ENCODE assay signal across 20 mouse cellular contexts in the genomic region with DNA sequence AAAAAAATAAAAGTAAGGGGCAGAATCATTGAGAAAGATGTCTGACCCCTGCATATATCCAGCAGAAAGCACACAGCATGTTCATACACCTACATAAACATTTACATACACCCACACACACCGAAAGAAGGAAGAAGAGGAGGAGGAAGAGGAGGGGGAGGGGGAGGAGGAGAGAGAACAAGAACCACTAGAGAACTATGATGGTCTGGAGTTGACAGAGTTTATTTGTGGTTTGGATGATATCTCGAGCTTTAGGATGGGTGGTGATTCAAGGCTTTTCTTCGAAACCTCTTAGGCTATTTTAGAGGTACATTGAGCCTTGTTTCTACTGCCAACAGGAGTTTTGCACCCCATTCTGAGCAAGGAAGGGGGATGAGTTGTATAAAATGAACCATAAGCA. TPM values are rescaled to one million over a fixed set of nuclear protein-coding genes. Genes with fewer than 3 reads are reported as not detected.
DNase-seq lines count a peak whose midpoint lies in the region; ATAC-seq and TF ChIP-seq lines count a peak whose summit lies in the region.
"Had no signal": no experiment of that assay in that cellular context is flagged by ENCODE, and none has a peak within 500 bp of the region (broad histone marks: within the 10 kb centered on the region; RNA-seq: fewer than 3 reads in every experiment).

No protein-coding gene starts in this region.

- H3K4me1 ChIP-seq in thymus, adult 2 months (replicated peaks; ENCODE audit: control insufficient read depth, insufficient read depth, low read length) = peaks cover 12% of the 10 kb centered on the region
- H3K4me1 ChIP-seq in CH12.LX (ENCODE audit: control insufficient read depth in 1 of 2, insufficient read depth in 2 of 2) = peaks cover 11 to 51% of the 10 kb centered on the region in 2 experiments
- H3K4me1 ChIP-seq: embryonic facial prominence, embryonic 12.5 days; heart, embryonic 15.5 days had no signal

- H3K27ac ChIP-seq in thymus, adult 2 months (ENCODE audit: control insufficient read depth, insufficient read depth, low read length) = peak overlapping the region; percentile 74
- no peak overlapping the region for H3K27ac ChIP-seq in CH12.LX (ENCODE audit: insufficient read depth, low read depth)
- H3K27ac ChIP-seq: embryonic facial prominence, embryonic 12.5 days; heart, embryonic 15.5 days; hindbrain, embryonic 10.5 days; hindbrain, embryonic 14.5 days had no signal

- TF ChIP-seq RAD21 in CH12.LX (IDR thresholded peaks at IDR 0.05; ENCODE audit: low read depth, low read length) = no peak

- TF ChIP-seq EP300 in CH12.LX (IDR thresholded peaks at IDR 0.05; ENCODE audit: low read length) = no peak

- no peak for TF ChIP-seq CTCF in thymus, adult 2 months (IDR thresholded peaks at IDR 0.05; ENCODE audit: borderline replicate concordance, control insufficient read depth, extremely low read depth, insufficient read depth, low read length, poor library complexity)
- TF ChIP-seq CTCF in CH12.LX (conservative IDR thresholded peaks at IDR 0.05 in 1 of 2, IDR thresholded peaks at IDR 0.05 in 1 of 2; ENCODE audit: low read depth in 2 of 2, low read length in 2 of 2) = no peak

- no peak overlapping the region for H3K4me3 ChIP-seq in thymus, adult 2 months (ENCODE audit: control insufficient read depth, insufficient read depth, low read length)
- H3K4me3 ChIP-seq in CH12.LX (replicated peaks in 1 of 3; ENCODE audit: low read depth in 2 of 3, low read length in 2 of 3, poor library complexity in 1 of 3) = no peak overlapping the region
- H3K4me3 ChIP-seq: embryonic facial prominence, embryonic 12.5 days; heart, embryonic 15.5 days; hindbrain, embryonic 10.5 days had no signal

- intact Hi-C loops in heart, postnatal 14 days (cut with DNase I) = no loop called here

- DNase-seq in thymus, adult 2 months = peak; percentile 11
- DNase-seq in thymus, postnatal 4 days = no peak
- DNase-seq in A20 (ENCODE audit: low read depth, low spot score) = peak; percentile 53
- DNase-seq in CH12.LX (ENCODE audit: extremely low read depth) = no peak
- no peak for DNase-seq in heart, postnatal 14 days
- no peak for DNase-seq in kidney, postnatal 36 days
- DNase-seq: adrenal gland, postnatal 10 days; cerebellum, adult 11 months; cerebellum, adult 8-10 months; cerebellum, postnatal 14 days; gastrocnemius, postnatal 10 days; heart, adult 18-20 months had no signal

- no peaks in the 10 kb centered on the region for H3K36me3 ChIP-seq in thymus, adult 2 months (ENCODE audit: control insufficient read depth, insufficient read depth, low read length)
- H3K36me3 ChIP-seq in CH12.LX (replicated peaks in 1 of 2; ENCODE audit: control insufficient read depth in 1 of 2, insufficient read depth in 1 of 2, low read length in 1 of 2) = no peaks in the 10 kb centered on the region
- H3K36me3 ChIP-seq: embryonic facial prominence, embryonic 12.5 days; heart, embryonic 15.5 days; hindbrain, embryonic 10.5 days had no signal

- 8% methylated on average over 3 of the region's 3 CpGs for WGBS in thymus, adult 2 months

- no peak for TF ChIP-seq POLR2A in thymus, adult 2 months (IDR thresholded peaks at IDR 0.05; ENCODE audit: control insufficient read depth, extremely low read depth, insufficient read depth, low read length, poor library complexity)
- no peak for TF ChIP-seq POLR2A in CH12.LX (IDR thresholded peaks at IDR 0.05; ENCODE audit: low read depth, low read length)

- H3K27me3 ChIP-seq in thymus, adult 2 months (ENCODE audit: control insufficient read depth, insufficient read depth, low read length) = no peaks in the 10 kb centered on the region
- no peaks in the 10 kb centered on the region for H3K27me3 ChIP-seq in CH12.LX (replicated peaks)
- H3K27me3 ChIP-seq: embryonic facial prominence, embryonic 12.5 days; heart, embryonic 15.5 days had no signal

- H3K79me2 ChIP-seq in CH12.LX (replicated peaks; ENCODE audit: control insufficient read depth, extremely low read depth, insufficient read depth, poor library complexity, severe bottlenecking) = no peaks in the 10 kb centered on the region; the same call in 1 of the 2 replicates

- dilution Hi-C loops in CH12.LX (cut with MboI; ENCODE audit: extremely low pct_ligation_motif_present, extremely low pct_unique_long_range_greater_than_20kb, low sequenced_read_pairs) = no loop called here

- H3K9me3 ChIP-seq in CH12.LX (replicated peaks; ENCODE audit: low read length) = no peaks in the 10 kb centered on the region
- H3K9me3 ChIP-seq: embryonic facial prominence, embryonic 12.5 days; heart, embryonic 15.5 days; hindbrain, embryonic 10.5 days had no signal

- no peak overlapping the region for H3K4me2 ChIP-seq in CH12.LX (ENCODE audit: insufficient read depth, low read depth, poor library complexity, severe bottlenecking)
- H3K4me2 ChIP-seq: embryonic facial prominence, embryonic 12.5 days; heart, embryonic 11.5 days; heart, embryonic 15.5 days; hindbrain, embryonic 14.5 days had no signal

- in situ Hi-C loops in CH12.LX (cut with MboI; ENCODE audit: low pct_ligation_motif_present, low pct_unique_long_range_greater_than_20kb, low sequenced_read_pairs) = no loop called here

- ATAC-seq in neutrophil, adult 5-6 weeks (ENCODE audit: extremely low read depth, insufficient number of reproducible peaks, low FRiP score, poor library complexity, severe bottlenecking) = peak; percentile 33; the same call in 1 of the 2 replicates
- ATAC-seq: forebrain, embryonic 16.5 days had no signal

- H3K9ac ChIP-seq in CH12.LX (ENCODE audit: insufficient read depth, low read depth) = no peak overlapping the region
- H3K9ac ChIP-seq: embryonic facial prominence, embryonic 12.5 days; heart, embryonic 15.5 days; hindbrain, embryonic 14.5 days had no signal

TF ChIP-seq in CH12.LX, 34 proteins besides CTCF, POLR2A, EP300 and RAD21:
- TF ChIP-seq TCF12 (IDR thresholded peaks at IDR 0.05; ENCODE audit: low read depth, low read length) (no peak), ZNF384 (IDR thresholded peaks at IDR 0.05; ENCODE audit: low read depth, low read length) (peak; percentile 46; the same call in 1 of the 2 replicates)

RNA-seq across cellular contexts. Expression of a gene that starts 1.3 kb away (rescaled TPM):
- 4.2 and 5.0 TPM in 2 replicates for polyA plus RNA-seq in thymus, adult 2 months (2012; rRNA removed)
- total RNA-seq in CH12.LX (2012; rRNA removed) = 4.9 and 5.9 TPM in 2 replicates
- total RNA-seq in CH12.LX (2014; rRNA removed) = 37.7 and 40.3 TPM in 2 replicates
- 25.5 and 25.8 TPM in 2 replicates for polyA plus RNA-seq in CH12.LX (2012; ENCODE audit: insufficient read length, low read depth)
- total RNA-seq in neutrophil, adult 5-6 weeks (2017) = 382 and 406 TPM in 2 replicates
- total RNA-seq in heart, postnatal 14 days (2021) = under 1 TPM; 0.12 to 0.51 TPM
- total RNA-seq: MEL had no signal
- polyA plus RNA-seq: heart, embryonic 11.5 days; heart, embryonic 15.5 days; hindbrain, embryonic 14.5 days had no signal

Comparison
In these comparisons a context has a peak if more than half of its experiments do, and no peak if none do; other contexts are left out.
1. DNase-seq: peak in thymus, adult 2 months (single experiment) and A20 (single experiment); none in thymus, postnatal 4 days (single experiment), CH12.LX (single experiment), heart, postnatal 14 days (0 of 2) and kidney, postnatal 36 days (0 of 2).